Mouse (Mus musculus) forelimb bud, embryonic 11.5 days (tissue): ENCODE data around the gene Ampd1.

ENCODE experiments used
- DNase-seq: peaks from one replicate; pipeline ENCODE4 v3.0.0-alpha.2; 2012; ENCODE audit warnings: low read depth, low spot score

Ampd1 gene

DNA sequence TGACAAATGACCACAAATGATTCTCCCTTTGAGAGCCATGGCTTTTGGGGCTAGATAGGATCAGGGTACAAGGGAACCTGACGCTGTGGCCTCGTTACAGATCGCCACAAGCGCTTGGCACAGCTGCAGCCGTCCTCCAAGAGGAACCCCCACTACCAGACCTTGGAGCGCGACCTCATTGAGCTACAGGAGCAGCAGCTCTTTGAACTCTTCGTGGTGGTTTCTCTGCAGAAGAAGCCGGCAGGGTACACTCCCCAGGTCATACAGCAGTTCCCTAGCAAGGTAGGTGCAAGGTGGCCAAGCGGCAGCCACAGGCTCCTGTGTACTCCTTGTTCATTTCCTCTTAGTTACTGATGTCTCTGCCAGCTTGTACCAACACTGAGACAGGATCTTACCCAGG is 75.1 kb downstream of the Ampd1 start:
- no peak for DNase-seq
